Mouse (Mus musculus) E14TG2a.4 (cell line): ENCODE measurements around the gene Gadl1.
"Not testable (repeated sequence)": the region's sequence is repeated elsewhere in the genome, so short reads cannot be mapped to it uniquely, and the experiment has no call there.

Experiments
- H3K27me3 ChIP-seq: 2 replicates; pipeline ENCODE4 v1.6.1; 2014; ENCODE audit warnings: low read length, control low read depth; ENCODE audit not compliant: insufficient read depth
- H3K36me3 ChIP-seq: 2 replicates; pipeline ENCODE4 v1.6.1; 2014; ENCODE audit warnings: low read length, control low read depth; ENCODE audit not compliant: insufficient read depth
- H3K4me1 ChIP-seq: replicated peaks from 2 replicates; pipeline ENCODE4 v1.6.1; 2014; ENCODE audit warnings: low read depth, low read length, control low read depth
- H3K4me3 ChIP-seq: replicated peaks from 2 replicates; pipeline ENCODE4 v1.5.1; 2014; ENCODE audit warnings: mild to moderate bottlenecking, low read length
- H3K9me3 ChIP-seq: 2 replicates; pipeline ENCODE4 v1.6.1; 2014; ENCODE audit warnings: low read length, control low read depth
- CTCF ChIP-seq: conservative IDR thresholded peaks from 2 replicates; pipeline ENCODE4 v1.5.1; 2014; ENCODE audit warnings: low read length
- NANOG ChIP-seq: IDR thresholded peaks from 2 replicates; pipeline ENCODE4 v1.6.1; 2014; ENCODE audit warnings: borderline replicate concordance, low read length, mixed read lengths
- POU5F1 ChIP-seq: IDR thresholded peaks from 2 replicates; pipeline ENCODE4 v1.6.1; 2014; ENCODE audit warnings: low read length, borderline replicate concordance

Gadl1 gene

DNA sequence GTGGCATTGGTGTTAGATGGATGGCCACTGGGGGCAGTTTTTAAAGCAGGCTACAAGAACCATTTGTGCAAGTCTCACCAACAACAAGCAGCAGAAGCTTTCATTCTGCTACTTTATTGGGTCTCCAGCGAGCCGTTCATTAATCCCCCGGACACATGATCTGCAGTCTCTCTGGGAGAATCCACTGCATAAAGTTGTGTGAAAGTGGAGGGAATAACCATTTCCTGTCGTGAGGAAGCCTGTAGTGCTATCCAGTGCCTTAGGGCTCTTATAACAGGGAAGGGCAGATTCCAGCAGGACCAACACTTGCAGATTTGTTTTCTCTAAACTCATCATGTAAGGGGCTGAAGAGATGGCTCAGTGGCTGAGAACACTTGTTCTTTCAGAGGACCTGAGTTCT, 104.7 kb downstream of the Gadl1 start:
- Histone ChIP-seq H3K9me3 (peaks cover 19% of the 10 kb centered on the region), H3K4me3 (no peak overlapping the region), H3K36me3 (no peaks in the 10 kb centered on the region), H3K4me1 (no peaks in the 10 kb centered on the region), H3K27me3 (no peaks in the 10 kb centered on the region)
- no peak for TF ChIP-seq POU5F1
- TF ChIP-seq CTCF: no peak
- no peak for TF ChIP-seq NANOG

DNA sequence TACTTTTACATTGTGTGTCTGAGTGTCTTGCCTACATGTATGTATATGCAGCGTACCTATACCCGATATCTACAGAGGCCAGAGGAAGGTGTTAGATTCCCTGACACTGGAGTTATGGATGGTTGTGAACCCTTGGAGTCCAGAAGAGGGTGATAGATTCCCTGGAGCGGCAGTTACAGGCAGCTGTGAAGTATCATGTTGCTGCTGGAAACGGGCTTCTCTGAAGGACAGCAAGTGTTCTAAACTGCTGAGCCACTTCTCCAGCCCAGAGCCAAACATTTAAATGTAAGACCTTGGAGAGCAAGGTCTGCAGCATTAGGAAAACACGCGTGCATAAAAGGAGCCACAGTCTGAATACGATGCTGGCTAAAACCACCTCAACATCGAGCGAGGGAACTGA, 107.0 kb downstream of the Gadl1 start:
- H3K9me3 ChIP-seq: peaks cover 16% of the 10 kb centered on the region
- H3K4me1 ChIP-seq: no peaks in the 10 kb centered on the region
- TF ChIP-seq NANOG: no peak
- TF ChIP-seq CTCF: no peak
- H3K36me3 ChIP-seq: no peaks in the 10 kb centered on the region
- no peak overlapping the region for H3K4me3 ChIP-seq
- no peaks in the 10 kb centered on the region for H3K27me3 ChIP-seq

DNA sequence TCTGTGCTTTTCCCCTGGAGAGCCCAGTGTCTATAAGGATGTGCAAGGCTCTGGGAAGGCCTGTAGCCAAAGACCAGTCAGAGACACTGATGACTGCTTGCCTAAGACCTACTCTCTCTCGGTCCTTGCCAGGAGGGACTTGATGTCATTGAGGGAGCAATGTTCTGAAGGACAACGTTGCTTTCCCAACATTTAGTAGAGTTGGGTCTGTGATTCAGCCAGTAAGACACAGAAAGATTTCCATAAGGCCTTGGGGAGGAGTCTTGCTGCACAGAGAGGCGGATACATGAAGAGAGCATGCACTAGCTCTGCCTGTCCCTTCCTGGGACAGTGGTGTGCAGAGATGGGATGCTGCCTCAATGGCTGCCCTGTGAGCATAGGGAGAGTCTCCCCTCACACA, 107.8 kb downstream of the Gadl1 start:
- Histone ChIP-seq H3K9me3 (peaks cover 13% of the 10 kb centered on the region), H3K36me3 (no peaks in the 10 kb centered on the region), H3K27me3 (no peaks in the 10 kb centered on the region), H3K4me1 (no peaks in the 10 kb centered on the region), H3K4me3 (no peak overlapping the region)
- no peak for TF ChIP-seq NANOG
- TF ChIP-seq CTCF: no peak
- no peak for TF ChIP-seq POU5F1

DNA sequence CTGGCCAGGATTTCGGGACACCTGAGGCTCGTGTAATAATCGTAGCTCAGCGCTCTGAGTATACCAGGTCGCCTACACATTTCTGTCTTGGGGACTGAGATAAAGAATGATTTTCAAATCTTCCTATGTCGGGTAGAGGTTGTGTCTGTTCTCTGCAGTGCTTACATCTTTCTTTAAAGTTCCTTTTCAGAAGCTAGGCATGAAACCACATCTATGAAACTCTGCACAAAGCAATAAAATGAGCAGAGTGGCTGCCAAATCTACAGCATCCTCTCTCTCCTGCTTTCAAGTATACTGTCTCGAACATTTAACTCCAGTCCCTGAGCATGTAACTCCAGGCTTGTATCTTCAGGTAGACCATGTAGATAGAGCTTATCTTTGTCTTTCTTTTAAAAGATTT, 109.3 kb downstream of the Gadl1 start:
- H3K9me3 ChIP-seq: peaks cover 26% of the 10 kb centered on the region
- no peak for TF ChIP-seq CTCF
- TF ChIP-seq POU5F1: no peak
- TF ChIP-seq NANOG: no peak
- no peaks in the 10 kb centered on the region for H3K4me1 ChIP-seq
- H3K36me3 ChIP-seq: no peaks in the 10 kb centered on the region
- H3K27me3 ChIP-seq: no peaks in the 10 kb centered on the region
- H3K4me3 ChIP-seq: no peak overlapping the region

DNA sequence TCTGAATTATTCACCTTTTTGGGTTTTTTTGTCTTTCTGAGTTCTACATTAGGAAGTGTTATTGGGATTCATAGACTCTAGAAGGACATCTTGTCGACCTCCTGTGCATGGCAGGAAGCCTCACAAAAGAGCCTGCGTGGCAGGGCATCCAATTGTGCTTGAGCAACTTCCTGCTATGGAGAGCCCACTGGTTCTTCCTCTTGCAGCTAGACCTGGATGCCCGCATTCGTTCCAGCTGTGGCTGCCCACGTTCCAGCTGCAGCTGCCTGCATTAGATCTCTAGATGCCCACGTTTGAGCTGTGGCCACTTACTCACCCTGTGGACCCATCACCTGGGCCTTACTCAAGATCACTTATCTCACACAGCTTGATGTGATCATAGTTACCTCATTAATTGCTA, 116.1 kb downstream of the Gadl1 start:
- TF ChIP-seq NANOG (no peak), CTCF (no peak), POU5F1 (no peak)
- H3K4me1 ChIP-seq: no peaks in the 10 kb centered on the region

DNA sequence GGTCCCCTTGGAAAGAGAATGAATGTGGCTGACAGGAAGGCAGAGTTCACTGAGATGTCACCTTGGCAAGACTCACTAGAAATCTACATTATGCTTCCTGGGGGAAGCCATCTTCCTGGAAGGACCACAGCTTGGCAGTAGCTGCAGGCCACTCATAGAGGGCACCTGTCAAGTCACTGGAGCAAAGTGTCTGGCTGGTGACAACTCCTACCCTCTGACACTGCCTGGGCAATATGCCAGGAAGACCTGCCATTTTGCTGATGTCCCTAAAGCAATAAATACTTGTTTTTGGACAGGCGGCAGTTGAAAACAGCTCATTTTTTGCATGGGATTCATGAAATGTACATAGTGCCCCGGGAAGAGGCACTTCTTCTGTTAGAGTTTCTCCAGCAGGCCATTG, 119.8 kb downstream of the Gadl1 start:
- TF ChIP-seq NANOG (no peak), CTCF (no peak), POU5F1 (no peak)
- H3K4me1 ChIP-seq: no peaks in the 10 kb centered on the region
- H3K4me3 ChIP-seq: no peak overlapping the region
- no peaks in the 10 kb centered on the region for H3K36me3 ChIP-seq
- no peaks in the 10 kb centered on the region for H3K9me3 ChIP-seq
- no peaks in the 10 kb centered on the region; the same call in 1 of the 2 replicates for H3K27me3 ChIP-seq

More for the DNA sequence above, 116.1 kb downstream of the Gadl1 start:
- Histone ChIP-seq H3K4me3 (no peak overlapping the region), H3K36me3 (no peaks in the 10 kb centered on the region), H3K9me3 (peaks cover 15% of the 10 kb centered on the region), H3K27me3 (no peaks in the 10 kb centered on the region)

DNA sequence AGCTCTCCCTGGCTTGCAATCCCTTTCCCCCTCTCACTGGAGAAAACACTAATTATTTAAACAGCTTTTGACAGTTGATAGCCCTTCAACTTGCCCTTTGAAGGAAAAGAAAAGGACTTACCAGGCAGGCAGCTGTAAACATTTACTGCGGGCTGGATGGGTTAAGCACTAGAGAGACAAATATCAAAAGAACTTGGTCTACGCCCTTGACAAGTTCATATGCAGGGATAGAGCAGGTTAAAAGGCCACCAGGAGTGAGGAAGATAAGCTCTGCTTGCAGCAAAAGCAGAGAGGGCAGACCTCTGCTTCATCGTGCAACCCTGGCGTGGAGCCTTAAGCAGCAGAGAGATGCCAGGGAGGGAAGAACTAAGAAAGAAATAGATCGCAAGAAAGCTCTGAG, 123.5 kb downstream of the Gadl1 start:
- H3K4me1 ChIP-seq: no peaks in the 10 kb centered on the region
- TF ChIP-seq POU5F1 (no peak), NANOG (peak; percentile 29; the same call in 1 of the 2 replicates)

DNA sequence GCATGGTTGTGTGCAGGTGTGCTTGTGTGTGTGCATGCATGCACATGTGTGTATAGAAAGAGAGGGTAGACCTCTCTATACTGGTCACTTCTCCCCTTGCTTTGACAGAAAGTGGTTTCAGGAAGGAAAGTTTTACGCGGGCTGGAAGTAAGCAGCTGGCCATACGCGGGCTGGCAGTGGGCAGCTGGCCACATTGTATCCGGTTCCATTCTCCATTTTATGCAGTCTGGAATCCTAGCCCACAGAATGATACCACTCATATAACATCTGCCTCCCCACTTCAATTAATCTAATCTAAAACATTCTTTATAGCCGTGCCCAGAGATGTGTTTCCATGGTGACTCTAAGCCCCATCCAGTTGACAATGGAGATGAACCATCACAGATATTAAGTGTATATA, 129.0 kb downstream of the Gadl1 start:
- no peak overlapping the region for H3K4me3 ChIP-seq

More for the DNA sequence above, 123.5 kb downstream of the Gadl1 start:
- no peaks in the 10 kb centered on the region for H3K36me3 ChIP-seq
- no peaks in the 10 kb centered on the region; the same call in 1 of the 2 replicates for H3K27me3 ChIP-seq
- no peak overlapping the region for H3K4me3 ChIP-seq
- no peaks in the 10 kb centered on the region for H3K9me3 ChIP-seq

DNA sequence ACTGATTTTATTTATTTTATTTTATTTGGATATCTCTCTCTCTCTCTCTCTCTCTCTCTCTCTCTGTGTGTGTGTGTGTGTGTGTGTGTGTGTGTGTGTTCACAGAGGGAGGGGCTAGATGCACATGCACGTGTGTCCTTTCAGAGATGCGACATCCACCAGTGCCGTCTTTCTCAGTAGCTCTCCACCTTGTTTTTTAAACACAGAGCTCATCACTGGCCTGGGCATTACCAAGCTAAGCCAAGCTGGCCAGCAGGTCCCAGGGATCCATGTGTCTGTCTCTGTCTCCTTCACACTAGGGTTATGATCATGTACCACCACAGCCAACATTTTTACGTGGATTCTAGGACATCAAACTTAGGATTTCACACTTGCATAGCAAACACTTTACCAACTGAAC, 130.7 kb downstream of the Gadl1 start:
- Histone ChIP-seq H3K4me3 (no peak overlapping the region), H3K4me1 (no peaks in the 10 kb centered on the region), H3K36me3 (no peaks in the 10 kb centered on the region), H3K9me3 (no peaks in the 10 kb centered on the region), H3K27me3 (0 out of 2 replicates have a peak, but pooled peaks cover 3% of the 10 kb centered on the region)
- TF ChIP-seq NANOG: no peak

More for the DNA sequence above, 129.0 kb downstream of the Gadl1 start:
- no peaks in the 10 kb centered on the region for H3K9me3 ChIP-seq
- H3K4me1 ChIP-seq: no peaks in the 10 kb centered on the region
- H3K36me3 ChIP-seq: no peaks in the 10 kb centered on the region
- TF ChIP-seq CTCF (no peak), NANOG (no peak), POU5F1 (no peak)
- no peaks in the 10 kb centered on the region; the same call in 1 of the 2 replicates for H3K27me3 ChIP-seq

DNA sequence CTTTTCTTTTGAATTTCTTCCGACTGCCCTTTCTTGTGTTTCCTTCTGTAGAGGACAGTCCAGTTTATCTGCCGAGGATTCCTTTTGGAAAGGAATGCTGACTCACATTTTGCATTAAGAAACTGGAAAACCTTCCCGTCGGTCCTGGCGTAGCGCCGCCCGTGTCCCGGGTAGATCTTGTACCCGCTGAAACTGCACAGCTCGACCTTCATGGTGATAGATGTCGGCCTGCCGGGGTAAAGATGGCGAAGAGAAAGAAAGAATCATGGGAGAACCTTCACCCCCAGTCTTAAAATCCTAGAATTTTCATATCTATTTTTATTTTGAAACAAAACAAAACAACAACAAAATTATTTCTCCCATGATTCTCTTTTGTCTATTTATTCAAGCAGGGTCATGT, 131.6 kb downstream of the Gadl1 start:
- not testable (repeated sequence) for H3K4me1 ChIP-seq, H3K4me3 ChIP-seq, H3K9me3 ChIP-seq, H3K36me3 ChIP-seq, H3K27me3 ChIP-seq

DNA sequence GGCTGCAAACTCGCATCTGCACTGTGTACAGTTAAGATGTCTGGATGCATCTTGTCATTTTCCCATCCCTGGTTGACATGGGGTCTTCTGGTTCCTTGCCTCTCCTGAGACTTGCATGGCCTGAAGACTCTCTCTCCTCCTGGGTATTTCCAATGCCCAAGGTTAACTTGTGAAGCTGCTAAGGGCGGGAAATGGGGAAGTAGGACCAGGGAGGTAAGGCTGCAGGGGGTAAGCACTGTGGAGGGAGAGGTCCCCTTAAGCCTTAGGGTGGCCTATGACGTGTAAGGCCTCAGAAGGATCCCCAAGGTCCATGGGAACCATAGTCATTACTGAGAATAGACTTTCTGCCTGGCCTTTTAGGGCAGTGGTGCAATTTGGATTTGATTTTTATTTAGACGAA, 132.1 kb downstream of the Gadl1 start:
- TF ChIP-seq POU5F1: no peak
- 0 out of 2 replicates have a peak, but pooled peaks cover 3% of the 10 kb centered on the region for H3K27me3 ChIP-seq
- H3K4me3 ChIP-seq: no peak overlapping the region
- H3K9me3 ChIP-seq: no peaks in the 10 kb centered on the region
- H3K36me3 ChIP-seq: no peaks in the 10 kb centered on the region
- no peaks in the 10 kb centered on the region for H3K4me1 ChIP-seq
